Mouse (Mus musculus): ENCODE measurements around the gene Vsnl1.

Vsnl1 gene

DNA sequence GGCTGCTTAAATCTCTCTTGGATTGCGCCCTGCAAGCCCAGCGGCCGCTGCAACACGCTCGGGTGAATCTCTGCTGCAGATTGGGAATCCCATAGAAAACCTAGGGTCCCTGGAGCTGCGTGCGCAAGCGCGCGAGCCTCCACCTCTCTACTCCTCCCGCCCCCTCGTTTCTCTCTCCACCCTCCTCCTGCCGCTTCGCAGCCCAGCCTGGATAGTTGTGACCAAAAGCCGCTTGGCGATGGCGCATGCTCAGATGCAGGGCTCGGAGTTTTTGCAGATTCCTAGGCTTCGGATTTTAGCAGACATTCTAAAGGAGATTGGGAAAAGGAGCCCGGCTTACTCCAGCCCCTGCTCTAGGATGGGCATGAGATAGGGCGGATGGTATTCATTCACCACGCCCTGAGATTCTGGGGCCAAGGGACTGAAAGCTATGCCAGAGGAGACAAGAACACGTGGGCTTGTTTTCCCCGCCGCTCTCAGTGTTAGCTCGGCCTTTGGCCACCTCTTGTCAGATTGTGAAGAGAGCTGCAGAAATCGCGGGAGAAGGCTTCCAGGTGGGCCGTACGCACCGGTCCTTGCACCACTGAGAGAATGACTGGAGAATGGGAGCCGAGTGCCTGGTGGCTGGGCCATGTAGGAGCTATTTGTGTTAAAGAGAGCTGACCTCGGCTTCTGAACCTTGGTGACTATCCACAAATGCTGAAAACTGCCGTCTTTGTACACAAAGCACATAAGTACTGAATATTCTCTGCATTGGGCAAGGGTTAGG is at the start of gene Vsnl1:
TSS of gene Vsnl1 (minus strand) at position 117 of the 769 bp plus-strand sequence.
- peak; percentile 35 to 45 for DNase-seq (ENCODE audit: low spot score in 2 of 2)

DNA sequence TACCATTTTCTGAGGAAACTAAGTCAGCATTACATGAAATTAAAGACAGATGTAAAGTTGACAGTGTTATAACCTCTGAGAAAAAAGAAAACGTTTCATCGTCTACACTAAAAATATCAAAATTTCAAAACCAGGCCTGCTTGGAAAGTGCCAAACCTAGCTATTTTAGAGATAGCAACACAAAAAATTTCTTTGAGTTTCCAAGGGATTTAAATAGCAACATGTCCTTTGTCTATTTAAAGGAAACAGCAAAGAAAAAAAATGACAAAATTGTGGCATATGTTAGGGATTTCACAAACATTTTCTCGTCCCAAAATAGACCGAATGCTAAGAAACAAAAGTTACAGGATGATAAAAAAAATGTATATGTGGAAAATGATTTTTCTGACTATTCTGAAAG is 20.2 kb upstream of the Vsnl1 start:
- DNase-seq (ENCODE audit: low spot score in 2 of 2) = no peak

DNA sequence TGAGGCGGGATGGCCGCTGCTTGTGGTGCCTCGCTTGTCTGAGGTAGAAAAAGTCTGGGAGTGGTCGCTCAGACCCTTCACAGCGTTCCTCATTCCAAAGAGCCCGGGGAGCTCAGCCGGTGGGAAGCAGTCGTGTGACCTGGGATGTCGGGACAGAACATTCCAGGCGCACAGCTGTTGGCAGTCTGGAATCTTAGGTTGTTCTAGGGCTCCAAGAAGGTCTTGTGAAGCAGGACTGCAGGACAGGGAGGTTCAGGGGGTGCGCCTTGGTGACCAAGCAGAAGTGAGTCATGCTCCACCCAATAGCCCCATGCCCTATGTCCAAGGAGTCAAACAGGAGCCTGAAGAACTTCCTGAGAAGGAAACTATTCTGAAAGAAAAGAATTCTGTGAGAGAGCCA is 19.8 kb upstream of the Vsnl1 start:
- no peak for DNase-seq (ENCODE audit: low spot score in 2 of 2)

DNA sequence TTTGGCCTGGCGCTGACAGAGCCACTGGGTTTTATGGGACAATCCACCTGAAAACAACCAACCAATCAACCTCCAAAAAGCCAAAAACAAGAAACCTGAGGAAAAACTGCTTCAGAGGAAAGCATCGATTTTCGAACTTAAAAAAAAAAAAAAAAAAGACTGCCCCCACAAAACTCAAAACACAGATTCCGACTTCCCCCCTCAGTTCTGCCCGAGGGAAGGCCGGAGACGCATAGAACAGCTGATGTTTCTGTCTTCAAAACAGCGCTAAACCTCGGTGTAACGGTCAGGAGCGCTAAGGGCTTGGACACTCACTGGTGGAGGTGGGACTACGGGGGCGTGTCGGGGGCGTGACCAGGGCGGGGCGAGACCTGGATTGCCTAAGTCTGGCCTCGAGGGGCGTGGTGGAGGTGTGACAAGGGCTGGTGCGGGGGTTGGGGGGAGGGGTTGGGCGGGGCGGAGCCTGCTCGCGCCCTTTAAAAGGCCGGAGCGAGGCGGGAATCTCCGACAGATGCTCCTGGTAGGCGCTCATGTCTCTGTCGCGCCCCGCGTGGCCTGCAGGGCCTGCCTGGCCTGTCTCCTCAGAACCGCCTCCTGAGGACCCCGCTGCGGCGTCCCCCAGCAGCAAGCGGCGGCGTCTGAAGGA is 19.3 kb upstream of the Vsnl1 start, which contains the start of gene Rad51ap2:
TSS of gene Rad51ap2 (plus strand) at position 531 of the 646 bp plus-strand sequence.
- peak; percentile 82 to 85 for DNase-seq (ENCODE audit: low spot score in 2 of 2)

DNA sequence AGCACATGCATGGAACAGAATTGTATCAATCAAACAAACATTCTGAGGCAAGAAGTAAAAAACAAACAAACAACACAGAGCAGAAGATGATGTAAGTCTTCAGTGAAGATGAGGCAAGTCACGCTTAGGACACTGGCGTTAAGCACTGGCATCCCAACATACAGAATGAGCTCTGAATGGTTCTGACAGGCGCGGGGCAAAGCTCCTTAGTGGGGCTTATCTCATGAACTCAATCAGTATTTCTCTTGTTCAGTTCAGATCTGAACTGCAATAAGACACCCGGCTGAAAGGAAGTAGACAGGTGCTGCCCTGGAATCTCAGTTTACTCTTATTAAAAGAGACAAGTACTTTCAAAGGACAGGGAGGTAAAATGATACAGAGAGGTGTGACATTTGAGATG is 17.7 kb upstream of the Vsnl1 start:
- DNase-seq (ENCODE audit: low spot score in 2 of 2) = no peak

DNA sequence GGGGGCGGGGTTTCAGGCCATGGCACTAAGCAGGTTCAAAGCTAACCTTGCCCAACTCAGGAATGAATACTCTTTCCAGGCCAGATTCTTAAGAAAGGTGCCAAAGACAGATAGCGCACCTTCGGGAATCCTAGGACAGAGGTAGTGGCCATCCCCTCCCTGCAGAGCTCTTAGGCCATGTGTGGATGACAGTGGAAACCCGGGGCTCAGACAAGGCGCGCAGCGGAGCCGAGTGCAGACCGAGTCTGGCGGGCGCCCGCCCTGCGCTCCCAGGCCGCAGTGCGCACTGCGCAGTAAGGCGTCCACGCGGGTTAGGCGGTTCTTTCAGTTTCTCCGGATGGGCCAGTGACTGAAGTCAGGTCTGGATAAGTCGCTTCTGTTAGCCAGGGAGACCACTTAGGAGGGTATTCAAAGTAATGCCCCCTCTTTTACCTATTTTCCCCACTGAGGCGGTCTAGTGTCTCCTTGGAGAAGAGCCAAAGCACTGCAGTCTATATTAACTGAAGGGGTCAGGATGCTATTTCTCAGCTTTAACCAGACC is 1.6 kb upstream of the Vsnl1 start:
- DNase-seq (ENCODE audit: low spot score in 2 of 2) = no peak

DNA sequence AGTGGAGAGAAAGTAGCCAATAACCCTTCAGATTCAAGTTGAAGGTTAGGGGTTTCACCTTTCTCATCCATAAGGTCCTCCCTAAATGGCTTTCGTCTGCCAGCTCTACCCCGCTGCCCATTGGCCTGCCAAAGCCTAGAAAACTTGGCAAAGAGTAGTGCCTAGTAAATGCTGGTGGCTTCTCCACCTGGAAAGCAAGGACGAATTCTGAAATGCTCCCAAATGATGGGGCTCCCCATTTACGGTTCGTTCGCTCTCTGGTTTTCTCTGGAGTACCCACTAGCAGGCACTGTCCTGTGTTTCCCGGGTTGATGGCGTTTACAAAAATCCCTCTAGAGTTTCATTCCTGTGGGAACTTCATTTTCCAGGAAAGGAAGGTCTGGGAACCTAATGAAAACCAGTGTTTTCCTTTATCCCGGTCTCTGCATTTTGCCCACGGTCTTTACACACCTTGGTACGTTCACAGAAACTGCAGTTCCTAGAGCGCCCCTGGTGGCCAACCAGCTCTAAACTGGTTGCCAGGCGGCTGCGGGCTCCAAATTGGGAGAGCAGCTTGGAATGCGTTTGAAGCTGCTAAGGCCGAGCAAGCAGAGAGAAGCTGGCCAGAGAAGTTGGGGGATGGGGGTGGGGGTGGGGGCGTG is 973 bp upstream of the Vsnl1 start:
- peak; percentile 49 to 67 for DNase-seq (ENCODE audit: low spot score in 2 of 2)

DNA sequence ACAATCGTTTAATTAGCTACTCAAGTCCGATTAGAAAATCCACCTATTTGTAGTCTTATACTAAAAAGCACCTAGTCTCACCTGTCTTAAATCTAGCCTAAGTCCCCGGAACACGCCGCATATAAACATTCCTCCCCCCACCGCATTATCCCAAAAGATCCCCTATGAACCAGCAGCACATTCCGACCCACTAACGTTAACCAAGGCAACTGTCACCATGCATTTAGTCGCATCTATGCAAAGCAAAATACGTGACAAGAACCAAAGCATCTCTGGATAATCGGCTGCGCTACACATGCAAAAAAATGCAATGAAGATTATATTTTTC is 426 bp downstream of the Vsnl1 start:
- DNase-seq (ENCODE audit: low spot score in 2 of 2) = no peak

DNA sequence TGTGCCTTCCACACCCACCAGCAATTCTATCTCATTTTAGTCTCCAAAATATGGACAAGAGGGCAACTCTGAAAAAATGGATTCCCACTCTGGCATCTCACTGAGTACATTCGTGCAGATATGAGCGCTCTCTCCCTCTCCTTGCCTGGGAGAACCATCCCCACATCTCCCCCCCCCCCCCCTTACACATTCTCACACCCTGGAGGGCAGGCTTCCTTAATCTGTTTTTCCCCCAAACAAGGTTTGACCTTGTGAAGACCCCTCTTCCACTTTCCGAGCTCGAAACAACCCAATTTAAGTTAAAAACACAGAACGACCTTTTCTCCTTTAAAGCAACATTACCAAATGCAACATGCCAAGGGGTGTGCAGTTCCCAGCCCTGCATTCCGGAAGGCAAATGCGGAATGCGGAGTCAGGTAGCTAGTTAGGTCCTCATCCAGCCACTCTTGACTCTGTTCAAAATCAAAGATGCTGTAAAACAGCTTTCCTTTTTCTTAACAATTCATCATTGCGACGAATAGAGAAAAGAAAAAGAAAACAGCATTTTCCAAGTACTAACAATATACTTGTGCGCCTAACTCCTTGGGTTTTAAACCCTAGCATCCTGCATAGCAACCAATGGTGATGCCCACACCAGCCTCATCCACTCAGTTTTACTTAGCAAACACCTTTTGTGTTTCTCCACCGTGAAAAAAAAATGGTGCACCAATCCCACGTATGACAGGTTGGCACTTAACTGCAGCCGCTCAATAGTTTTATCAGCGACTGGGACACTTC is 979 bp downstream of the Vsnl1 start:
- no peak for DNase-seq (ENCODE audit: low spot score in 2 of 2)

DNA sequence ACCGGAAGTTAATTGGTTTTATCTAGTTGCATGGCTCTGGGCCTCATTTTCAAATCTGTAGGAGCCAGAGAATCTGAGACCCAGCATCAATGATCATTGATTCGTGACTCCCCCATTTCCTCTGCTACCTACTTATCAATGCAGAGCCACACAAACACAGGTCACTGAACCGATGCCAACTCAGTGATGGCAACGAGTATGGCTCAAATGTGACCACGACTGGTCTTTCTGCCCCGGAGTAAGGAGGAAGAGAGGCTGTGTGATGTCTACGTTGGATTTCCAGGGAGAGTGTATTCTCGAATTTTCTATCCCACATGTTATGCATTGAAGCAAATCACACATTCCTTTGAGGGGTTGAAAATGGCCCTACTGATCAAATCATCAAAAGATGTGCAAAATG is 2.0 kb downstream of the Vsnl1 start:
- DNase-seq (ENCODE audit: low spot score in 2 of 2) = no peak

DNA sequence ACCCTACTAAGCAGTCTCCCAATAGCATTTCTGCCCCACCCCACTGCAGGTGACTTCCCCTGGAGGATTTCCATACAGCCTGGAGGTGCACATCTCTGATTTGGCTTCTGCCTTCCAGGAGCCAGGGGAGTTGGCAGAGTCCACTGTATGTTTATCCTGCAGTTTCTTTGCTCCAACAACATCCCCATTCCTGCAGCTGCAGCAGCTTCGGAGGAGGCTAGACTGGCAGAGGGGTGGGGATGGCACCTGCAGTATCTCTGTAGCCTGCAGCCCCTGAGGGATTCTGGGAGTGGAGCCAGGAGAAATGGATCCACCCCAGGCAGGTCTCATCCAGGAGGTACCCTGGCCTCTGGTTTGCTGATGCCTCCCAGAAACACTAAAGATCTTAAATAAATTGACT is 2.7 kb downstream of the Vsnl1 start:
- no peak for DNase-seq (ENCODE audit: low spot score in 2 of 2)

DNA sequence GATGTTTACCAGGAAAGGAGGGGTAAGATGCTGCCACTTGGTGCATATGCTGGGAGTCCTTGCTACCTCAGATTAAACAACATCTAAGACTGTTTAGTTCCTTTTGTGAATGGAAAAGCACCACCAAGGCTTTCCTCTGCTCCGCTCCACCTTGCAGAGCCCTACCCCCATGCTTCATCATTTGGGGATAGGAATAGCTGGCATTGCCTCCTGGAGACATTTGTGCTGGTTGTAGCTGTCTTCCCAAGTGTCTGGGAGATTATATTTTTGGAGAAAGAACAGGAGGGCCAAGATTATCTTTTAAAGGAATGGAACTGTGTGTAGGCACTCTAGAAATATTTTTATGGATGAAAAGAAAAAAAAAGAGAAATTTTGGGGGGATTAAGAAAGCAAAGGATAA is 3.3 kb downstream of the Vsnl1 start:
- DNase-seq (ENCODE audit: low spot score in 2 of 2) = no peak

DNA sequence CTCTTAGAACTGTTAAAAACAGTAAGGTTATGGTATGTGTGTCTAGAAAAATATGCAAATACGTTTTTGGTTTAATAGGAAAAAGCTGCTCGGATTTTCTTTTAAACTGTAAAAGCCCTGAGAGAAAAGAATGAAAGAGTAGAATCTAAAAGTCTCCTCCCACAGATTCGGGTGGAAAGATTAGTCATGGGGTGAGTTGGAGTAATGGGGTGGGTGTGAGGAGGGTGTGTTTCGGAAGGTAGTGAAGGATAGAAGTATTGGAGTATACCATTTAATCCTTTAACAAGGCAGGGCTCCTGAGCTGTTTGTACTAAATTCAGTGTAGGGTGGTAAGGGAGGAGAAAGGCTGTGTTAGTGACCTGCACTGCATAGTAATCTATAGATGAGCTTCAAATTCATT is 9.0 kb downstream of the Vsnl1 start:
- no peak for DNase-seq (ENCODE audit: low spot score in 2 of 2)

DNA sequence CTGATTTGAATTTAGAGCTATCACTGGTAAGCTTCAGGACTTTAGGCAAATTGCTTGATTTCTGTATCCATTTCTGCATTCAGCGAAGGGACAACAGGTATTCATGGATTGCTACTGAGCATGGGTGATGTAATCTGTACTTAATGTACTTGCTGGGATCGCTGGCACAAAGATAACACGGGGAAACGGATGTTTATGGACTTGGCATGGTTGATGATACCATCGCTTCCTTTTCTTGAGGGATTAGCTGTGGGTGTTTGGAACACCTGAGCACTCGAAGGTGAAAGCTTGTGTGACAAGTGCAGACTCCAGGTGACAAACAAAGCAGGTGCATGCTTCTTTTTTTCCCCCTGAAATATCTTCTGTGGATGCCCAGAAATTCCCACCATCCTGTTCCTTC is 18.3 kb downstream of the Vsnl1 start:
- DNase-seq (ENCODE audit: low spot score in 2 of 2) = no peak

DNA sequence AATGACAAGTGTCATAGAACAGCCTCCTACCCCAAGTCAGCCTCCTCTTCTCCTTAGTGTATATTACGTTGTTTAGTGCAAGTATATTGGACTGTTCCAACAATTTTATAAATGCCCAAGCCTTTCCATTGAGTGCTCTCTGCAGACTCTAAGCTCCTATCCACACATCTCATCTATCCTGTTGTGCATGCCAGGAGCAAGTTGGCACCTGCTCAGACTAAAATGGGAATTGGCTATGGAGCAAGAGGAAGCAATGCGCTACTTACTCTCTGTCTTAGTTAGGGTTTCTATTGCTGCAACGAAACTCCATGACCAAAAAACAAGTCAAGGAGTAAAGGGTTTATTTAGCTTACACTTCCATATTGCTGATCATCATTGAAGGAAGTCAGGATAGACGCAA is 28.7 kb downstream of the Vsnl1 start:
- DNase-seq (ENCODE audit: low spot score in 2 of 2) = no peak

DNA sequence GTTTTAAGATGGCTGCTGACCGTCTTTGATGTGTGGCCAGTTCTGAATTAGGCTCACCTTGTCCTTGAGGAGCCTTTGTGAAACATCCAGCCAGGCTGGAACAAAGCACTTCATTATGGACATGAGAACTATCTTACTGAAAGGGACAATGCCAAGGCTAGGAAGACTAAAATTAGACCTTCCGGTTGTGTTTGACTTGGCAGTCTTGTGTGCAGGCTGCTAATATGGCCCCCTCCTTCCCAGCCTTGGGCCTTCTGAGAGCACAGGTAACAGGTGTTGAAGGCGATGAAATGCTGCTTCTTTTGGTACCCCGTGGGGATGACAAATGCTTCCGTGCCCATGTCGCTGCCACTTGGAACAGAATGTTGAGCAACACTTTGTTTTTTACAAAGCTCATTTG is 37.6 kb downstream of the Vsnl1 start:
- DNase-seq (ENCODE audit: low spot score in 2 of 2) = no peak

DNA sequence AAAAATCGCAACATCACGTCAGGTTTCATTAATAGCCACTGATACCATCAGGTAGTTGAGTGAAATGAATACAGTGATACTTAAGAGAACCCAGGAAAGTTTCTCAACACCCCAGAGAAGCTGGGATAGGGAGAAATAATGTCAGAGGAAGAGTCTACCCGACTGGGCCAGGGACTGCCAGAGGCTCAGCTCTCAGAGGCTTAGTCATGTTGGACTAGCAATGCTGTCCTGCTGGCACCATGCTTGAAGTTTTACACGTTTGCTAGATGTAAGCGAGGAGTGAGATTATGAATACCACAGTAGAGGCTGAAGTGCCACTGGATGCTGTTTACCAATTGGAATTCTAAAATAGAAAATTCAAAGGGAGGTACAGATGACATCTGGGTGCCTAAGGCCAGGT is 39.4 kb downstream of the Vsnl1 start:
- no peak for DNase-seq (ENCODE audit: low spot score in 2 of 2)

DNA sequence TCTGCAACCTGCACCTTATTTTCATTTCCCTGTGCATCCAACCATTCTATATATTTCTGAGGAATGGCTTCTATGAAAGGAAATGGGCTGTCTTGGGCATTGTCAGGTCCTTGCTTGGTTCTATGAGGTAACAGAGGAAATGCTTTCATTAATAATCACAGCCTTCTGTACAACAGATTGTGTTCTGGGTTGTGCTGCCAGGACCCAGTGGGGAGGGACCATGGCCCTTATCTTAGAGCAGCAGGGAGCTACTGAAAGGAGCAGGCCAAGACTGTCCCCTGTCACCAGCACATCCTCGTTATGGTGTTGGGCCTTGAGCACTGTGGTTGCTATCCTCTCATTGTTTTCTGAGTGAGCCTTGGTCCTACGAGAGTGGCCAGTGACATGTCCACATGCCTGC is 40.9 kb downstream of the Vsnl1 start:
- DNase-seq (ENCODE audit: low spot score in 2 of 2) = no peak

DNA sequence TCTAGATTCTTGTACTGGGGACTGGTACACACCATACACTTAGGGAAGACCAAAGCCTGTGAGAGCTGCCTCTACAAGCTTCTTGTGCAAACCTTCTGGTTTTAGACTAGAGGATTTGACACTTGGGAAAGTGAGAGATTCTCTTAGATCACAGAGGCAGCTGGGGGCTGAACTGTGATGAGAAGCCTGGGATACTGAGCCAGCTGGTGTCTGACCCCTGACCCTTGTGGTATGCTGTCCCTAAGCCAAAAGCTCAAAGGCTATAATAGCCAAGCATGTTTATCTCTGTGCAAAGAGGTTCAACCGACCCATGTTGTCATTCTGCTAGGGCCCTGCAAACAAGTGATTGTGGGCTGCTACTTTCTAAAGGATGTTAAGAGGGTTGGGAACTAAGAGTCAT is 43.9 kb downstream of the Vsnl1 start:
- no peak for DNase-seq (ENCODE audit: low spot score in 2 of 2)

DNA sequence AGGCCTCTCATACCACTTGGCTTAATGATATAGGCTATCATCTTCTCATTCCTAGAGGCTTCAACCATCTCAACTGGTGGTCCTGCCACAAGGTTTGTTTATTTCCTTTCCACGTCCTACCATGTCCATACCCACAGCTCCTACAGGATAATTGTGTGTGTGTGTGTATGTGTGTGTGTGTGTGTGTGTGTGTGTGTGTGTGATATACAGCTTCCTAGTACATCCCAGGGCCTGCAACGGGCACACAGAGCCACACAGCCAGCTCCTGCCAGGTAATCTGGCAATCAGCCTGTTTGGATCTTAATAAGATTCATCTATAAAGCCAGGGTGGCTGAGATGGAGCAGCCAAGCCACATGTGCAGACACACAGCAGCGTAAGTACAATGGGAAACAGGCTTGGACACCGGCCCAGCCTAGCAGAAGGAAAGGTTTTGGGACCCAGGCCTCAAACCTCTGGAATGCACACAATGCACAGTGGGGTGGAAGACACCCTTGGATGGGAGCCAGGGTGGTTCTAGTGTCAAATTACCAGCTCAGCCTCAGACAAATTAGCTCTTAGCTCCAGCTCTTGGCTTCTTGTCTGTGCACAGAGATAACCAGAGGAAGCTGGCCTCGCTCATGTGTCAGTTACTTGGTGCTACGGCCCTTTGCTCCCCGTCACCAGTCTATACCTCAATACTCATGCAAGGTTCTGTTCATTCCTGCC is 45.0 kb downstream of the Vsnl1 start:
- no peak for DNase-seq (ENCODE audit: low spot score in 2 of 2)

DNA sequence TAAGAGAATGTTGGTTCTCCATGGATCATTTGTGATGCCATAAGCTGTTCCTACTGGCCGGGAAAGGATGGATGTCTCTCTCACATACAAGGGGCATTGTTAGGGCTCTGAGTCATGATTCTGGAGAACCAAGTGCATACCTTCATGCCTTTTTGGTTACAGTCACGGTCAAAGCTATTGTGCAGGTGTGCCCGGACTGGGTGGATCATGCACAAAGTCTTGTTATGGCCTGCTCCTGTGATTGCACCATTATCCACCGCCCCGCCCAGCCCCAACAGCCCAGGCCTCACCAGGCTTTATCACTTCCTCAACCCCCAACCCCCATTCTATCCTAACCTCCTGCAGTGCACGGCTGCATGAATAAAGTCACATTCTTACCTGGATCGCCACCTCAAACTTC is 47.3 kb downstream of the Vsnl1 start:
- DNase-seq (ENCODE audit: low spot score in 2 of 2) = peak; percentile 30 to 54

Measured in urinary bladder, adult 18-20 months (tissue).